ENCODE assay signal across 8 mouse cellular contexts in the genomic region with DNA sequence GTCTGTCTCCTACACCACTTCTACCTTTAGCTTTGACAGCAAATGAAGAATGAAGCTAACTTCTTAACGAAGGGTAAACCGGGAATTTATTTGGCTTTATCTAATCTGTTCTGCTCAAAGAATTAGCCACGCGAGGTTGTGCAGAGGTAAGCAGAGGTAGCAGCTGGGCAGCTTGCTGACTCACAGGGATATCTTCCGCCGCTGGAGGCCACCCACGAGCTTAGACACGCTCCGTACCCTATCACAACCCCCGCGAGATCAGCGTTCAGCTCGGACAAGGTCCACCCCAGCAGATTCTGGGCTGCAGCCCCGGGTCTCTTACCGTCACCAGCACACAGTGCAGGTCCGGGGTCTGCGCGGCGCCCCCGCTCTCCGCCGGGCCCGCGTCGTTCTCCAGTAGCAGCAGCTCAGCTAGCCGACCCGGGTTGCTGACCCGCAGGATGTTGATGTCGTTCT. TPM values are rescaled to one million over a fixed set of nuclear protein-coding genes. Genes with fewer than 3 reads are reported as not detected.
DNase-seq lines count a peak whose midpoint lies in the region; ATAC-seq and TF ChIP-seq lines count a peak whose summit lies in the region.

No protein-coding gene starts in this region.

- peak; percentile 71 for ATAC-seq in erythroblast, adult 5-6 weeks (replicated peaks; ENCODE audit: low FRiP score, poor library complexity, severe bottlenecking)
- ATAC-seq in heart, embryonic 11.5 days (replicated peaks; ENCODE audit: insufficient number of reproducible peaks, low FRiP score, low TSS enrichment), result peak; percentile 75
- peak; percentile 70 for ATAC-seq in kidney, embryonic 15.5 days (replicated peaks; ENCODE audit: low FRiP score)

- H3K27me3 ChIP-seq in heart, embryonic 11.5 days (ENCODE audit: control insufficient read depth, insufficient read depth, low read length), result no peaks in the 10 kb centered on the region
- no peaks in the 10 kb centered on the region for H3K27me3 ChIP-seq in kidney, embryonic 15.5 days

- peak; percentile 57 for TF ChIP-seq CTCF in brain, embryonic 14.5 days (IDR thresholded peaks at IDR 0.05; ENCODE audit: borderline replicate concordance, extremely low read depth, insufficient read depth, insufficient read length)

- peak overlapping the region; percentile 90 for H3K9ac ChIP-seq in heart, embryonic 11.5 days (ENCODE audit: low read depth, low read length)
- H3K9ac ChIP-seq in kidney, embryonic 15.5 days, result peak overlapping the region; percentile 79

- no peaks in the 10 kb centered on the region for H3K36me3 ChIP-seq in heart, embryonic 11.5 days (ENCODE audit: control insufficient read depth, insufficient read depth, low read length)
- H3K36me3 ChIP-seq in kidney, embryonic 15.5 days, result 0 out of 2 replicates have a peak, but pooled peaks cover 3% of the 10 kb centered on the region

- H3K9me3 ChIP-seq in heart, embryonic 11.5 days (replicated peaks; ENCODE audit: control insufficient read depth, low read length), result no peaks in the 10 kb centered on the region
- H3K9me3 ChIP-seq in kidney, embryonic 15.5 days (replicated peaks), result no peaks in the 10 kb centered on the region

- peak overlapping the region; percentile 81 for H3K4me2 ChIP-seq in heart, embryonic 11.5 days
- H3K4me2 ChIP-seq in kidney, embryonic 15.5 days, result peak overlapping the region; percentile 67

- H3K27ac ChIP-seq in heart, embryonic 11.5 days (ENCODE audit: low read depth, low read length), result peak overlapping the region; percentile 94
- peak overlapping the region; percentile 95 for H3K27ac ChIP-seq in kidney, embryonic 15.5 days

- WGBS in heart, embryonic 11.5 days (ENCODE audit: insufficient replicate concordance), result under 1% methylated on average over 29 of the region's 29 CpGs
- WGBS in kidney, embryonic 15.5 days, result under 1% methylated on average over 29 of the region's 29 CpGs

- H3K4me1 ChIP-seq in heart, embryonic 11.5 days (ENCODE audit: control insufficient read depth, insufficient read depth, low read length), result peaks cover 6% of the 10 kb centered on the region
- H3K4me1 ChIP-seq in kidney, embryonic 15.5 days, result peaks cover 19% of the 10 kb centered on the region

- peak; percentile 72 for DNase-seq in CD4-positive helper T cell, adult 2 months (ENCODE audit: low read depth, low spot score)
- peak; percentile 91 for DNase-seq in brain, embryonic 14.5 days (ENCODE audit: low read depth)
- peak; percentile 93 for DNase-seq in liver
- peak; percentile 54 to 60 for DNase-seq in monocyte, adult 2 months (ENCODE audit: low read depth in 1 of 2, low spot score in 2 of 2)
- peak; percentile 76 to 80 for DNase-seq in spleen, postnatal 14 days (ENCODE audit: low spot score in 2 of 2)

- TF ChIP-seq POLR2A in brain, embryonic 14.5 days (IDR thresholded peaks at IDR 0.05; ENCODE audit: borderline replicate concordance, extremely low read depth, insufficient read depth, insufficient read length, poor library complexity, severe bottlenecking), result 0 out of 2 replicates have a peak, but pooled peaks have one; percentile 22

- peak overlapping the region; percentile 72 for H3K4me3 ChIP-seq in heart, embryonic 11.5 days (ENCODE audit: low read depth, low read length)
- peak overlapping the region; percentile 72 for H3K4me3 ChIP-seq in kidney, embryonic 15.5 days (replicated peaks)

RNA-seq across cellular contexts. Expression of gene Gadd45a, which starts 0.9 kb away (rescaled TPM):
- 16.9 and 17.4 TPM in 2 replicates for polyA plus RNA-seq in brain, embryonic 14.5 days (2012; rRNA removed)
- total RNA-seq in erythroblast, adult 5-6 weeks (2015; ENCODE audit: low replicate concordance), result 401 and 415 TPM in 2 replicates
- 648 and 695 TPM in 2 replicates for total RNA-seq in erythroblast, adult 5-6 weeks (2017; ENCODE audit: low replicate concordance)
- 9.8 and 12.5 TPM in 2 replicates for polyA plus RNA-seq in heart, embryonic 11.5 days (2014; fragmentation: Nextera tagmentation; extraction: Ambion mirVana)
- 32.7 and 41.2 TPM in 2 replicates for polyA plus RNA-seq in kidney, embryonic 15.5 days (2015; fragmentation: Nextera tagmentation; extraction: Ambion mirVana)

Comparison
In these comparisons a context has a peak if more than half of its experiments do, and no peak if none do; other contexts are left out.
1. Peak in every context shown above with its lines: DNase-seq, ATAC-seq, H3K4me3 ChIP-seq and H3K27ac ChIP-seq.